Mouse (Mus musculus) C2C12 (cell line): Measurements from ENCODE around the gene Mycl.

Experiments used
- CTCF ChIP-seq: IDR thresholded peaks from one replicate; pipeline ENCODE4 v1.5.1; 2011; ENCODE audit not compliant: control insufficient read depth, insufficient read depth, insufficient read length
- MAX ChIP-seq: IDR thresholded peaks from one replicate; pipeline ENCODE4 v1.6.1; 2011; ENCODE audit warnings: mild to moderate bottlenecking, control low read depth
- MYOD1 ChIP-seq: IDR thresholded peaks from one replicate; pipeline ENCODE4 v1.6.1; 2011; ENCODE audit warnings: low read depth; ENCODE audit not compliant: control insufficient read depth, insufficient read length

DNA sequence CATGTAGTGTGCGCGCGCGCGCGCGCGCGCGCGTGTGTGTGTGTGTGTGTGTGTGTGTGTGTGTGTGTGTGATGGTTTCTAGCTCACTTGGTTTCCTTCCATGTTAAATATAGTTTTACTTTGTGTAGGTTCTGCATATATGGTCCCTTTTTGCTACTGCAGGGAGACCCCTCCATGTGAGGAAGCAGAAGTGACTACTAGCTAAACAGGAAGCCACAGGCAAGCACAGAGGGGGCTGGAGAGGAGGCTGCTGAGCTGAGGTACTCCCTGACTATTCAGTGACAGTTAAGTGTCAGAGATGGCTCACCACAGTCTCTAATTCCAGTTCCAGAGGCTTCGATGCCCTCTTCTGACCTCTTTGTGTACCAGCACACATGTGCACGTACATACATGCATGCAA is 30.7 kb downstream of the Mycl start:
- TF ChIP-seq CTCF (no peak), MAX (no peak), MYOD1 (no peak)
